Mouse (Mus musculus): ENCODE measurements around the gene Olfr1410. TPM values are rescaled to one million over a fixed set of nuclear protein-coding genes. Genes with fewer than 3 reads are reported as not detected.
A peak's percentile ranks its signal among the peaks of the same experiment; 100 is the strongest.

Gene Olfr1410
- polyA plus RNA-seq, 1 experiment from 2014 or later, result not detected

GRCm38 (mm10) chr1:92628227-92628626 lies 22.6 kb downstream of the Olfr1410 start:
- Histone ChIP-seq H3K27me3 (peaks cover 6% of the 10 kb centered on the region; the same call in 1 of the 2 replicates), H3K4me2 (replicated peaks) (no peak overlapping the region), H3K4me1 (no peaks in the 10 kb centered on the region), H3K9ac (no peak overlapping the region), H3K9me3 (no peaks in the 10 kb centered on the region), H3K27ac (no peak overlapping the region), H3K4me3 (no peak overlapping the region), H3K36me3 (no peaks in the 10 kb centered on the region)
- ATAC-seq (ENCODE audit: insufficient number of reproducible peaks, insufficient read depth, low FRiP score, low TSS enrichment), result no peak
- WGBS, result 70% methylated on average over 4 of the region's 4 CpGs

- WGBS, result 73% methylated on average over 5 of the region's 5 CpGs
Measured at GRCm38 (mm10) chr1:92632196-92632595, 26.6 kb downstream of the Olfr1410 start.

DNA sequence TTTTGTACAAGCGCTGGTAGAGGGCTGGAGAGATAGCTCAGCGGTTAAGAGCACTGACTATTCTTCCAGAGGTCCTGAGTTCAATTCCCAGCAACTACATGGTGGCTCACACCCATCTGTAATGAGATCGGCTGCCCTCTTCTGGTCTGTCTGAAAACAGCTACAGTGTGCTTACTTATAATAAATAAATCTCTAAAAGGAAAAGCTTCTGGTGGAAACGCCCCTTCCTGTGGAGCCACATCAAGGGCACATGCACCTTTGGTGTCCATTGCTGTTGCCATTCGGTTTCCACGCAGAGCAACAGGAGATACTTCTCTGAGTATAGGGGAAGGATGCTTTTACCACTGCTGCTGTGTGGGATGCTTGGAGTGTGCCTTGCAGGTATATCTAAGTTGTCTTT lies 27.4 kb downstream of the Olfr1410 start:
- H3K4me1 ChIP-seq, result no peaks in the 10 kb centered on the region
- 70% methylated on average over 6 of the region's 6 CpGs for WGBS
- H3K27me3 ChIP-seq, result peaks cover 4% of the 10 kb centered on the region; the same call in 1 of the 2 replicates
- H3K36me3 ChIP-seq, result peaks cover 22% of the 10 kb centered on the region
- H3K9ac ChIP-seq, result no peak overlapping the region
- H3K9me3 ChIP-seq, result no peaks in the 10 kb centered on the region
- no peak overlapping the region for H3K4me3 ChIP-seq
- ATAC-seq (ENCODE audit: insufficient number of reproducible peaks, insufficient read depth, low FRiP score, low TSS enrichment), result no peak
- H3K27ac ChIP-seq, result no peak overlapping the region
- no peak overlapping the region for H3K4me2 ChIP-seq (replicated peaks)

More at GRCm38 (mm10) chr1:92632196-92632595, 26.6 kb downstream of the Olfr1410 start:
- H3K36me3 ChIP-seq, result peaks cover 15% of the 10 kb centered on the region
- H3K9ac ChIP-seq, result no peak overlapping the region
- no peak overlapping the region for H3K4me2 ChIP-seq (replicated peaks)
- ATAC-seq (ENCODE audit: insufficient number of reproducible peaks, insufficient read depth, low FRiP score, low TSS enrichment), result no peak
- no peak overlapping the region for H3K4me3 ChIP-seq
- peaks cover 6% of the 10 kb centered on the region; the same call in 1 of the 2 replicates for H3K27me3 ChIP-seq
- H3K4me1 ChIP-seq, result no peaks in the 10 kb centered on the region
- H3K9me3 ChIP-seq, result no peaks in the 10 kb centered on the region
- H3K27ac ChIP-seq, result no peak overlapping the region

DNA sequence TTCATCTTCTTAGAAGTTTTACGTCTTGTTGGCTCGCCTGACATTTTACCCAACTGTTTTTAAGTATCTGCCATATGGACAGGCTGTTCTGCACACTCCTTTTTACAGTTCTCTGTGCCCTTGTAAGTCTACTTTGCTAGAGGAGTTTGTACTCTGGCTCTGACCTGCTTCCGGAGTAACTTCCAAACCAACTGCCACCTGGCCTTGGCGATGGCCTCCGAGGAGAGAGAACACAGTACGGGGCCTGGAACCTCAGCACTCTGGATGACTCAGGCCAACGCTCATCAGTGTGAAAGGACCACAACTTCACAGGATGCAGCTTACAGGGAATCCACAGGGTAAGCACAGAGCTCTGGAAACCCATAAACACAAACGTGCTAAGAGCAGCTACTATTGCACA lies 28.1 kb downstream of the Olfr1410 start:
- no peak overlapping the region for H3K27ac ChIP-seq
- no peaks in the 10 kb centered on the region for H3K4me1 ChIP-seq
- H3K4me2 ChIP-seq (replicated peaks), result no peak overlapping the region
- no peak overlapping the region for H3K4me3 ChIP-seq
- 84% methylated on average over 8 of the region's 8 CpGs for WGBS
- no peak overlapping the region for H3K9ac ChIP-seq
- H3K27me3 ChIP-seq, result no peaks in the 10 kb centered on the region
- no peaks in the 10 kb centered on the region for H3K9me3 ChIP-seq
- peaks cover 30% of the 10 kb centered on the region for H3K36me3 ChIP-seq
- ATAC-seq (ENCODE audit: insufficient number of reproducible peaks, insufficient read depth, low FRiP score, low TSS enrichment), result no peak

- 63% methylated on average over 1 of the region's 1 CpGs for WGBS
Measured at GRCm38 (mm10) chr1:92634569-92634968, 29.0 kb downstream of the Olfr1410 start.

DNA sequence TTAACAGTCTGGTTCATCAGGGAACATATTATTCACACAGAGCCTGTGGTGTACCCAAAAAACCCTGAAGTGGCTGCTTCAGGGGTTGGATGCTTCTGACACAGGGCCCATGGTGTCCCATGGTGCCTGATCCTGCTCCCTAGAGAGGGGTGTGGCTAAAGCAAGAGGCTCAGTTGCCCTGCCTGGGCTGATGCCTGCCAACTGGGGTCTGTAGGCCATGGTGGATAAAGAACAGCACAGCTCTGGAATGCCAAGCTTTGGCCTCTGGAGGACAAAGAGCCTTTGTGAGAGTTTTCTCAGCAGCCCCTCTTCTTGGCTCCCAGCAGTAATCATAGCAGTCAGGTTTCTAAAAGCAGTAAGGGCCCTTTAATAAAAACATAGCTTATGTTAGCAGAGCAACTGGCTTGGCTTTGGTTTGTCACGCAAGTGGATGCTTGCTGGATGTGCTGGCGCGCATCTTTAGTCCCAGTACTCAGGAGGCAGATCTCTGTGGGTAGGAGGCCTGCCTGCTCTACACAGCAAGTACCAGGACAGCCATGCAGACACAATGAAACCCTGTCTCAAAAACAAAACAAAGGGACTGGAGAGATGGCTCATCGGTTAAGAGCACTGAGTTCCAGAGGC lies 29.5 kb downstream of the Olfr1410 start:
- Histone ChIP-seq H3K4me1 (no peaks in the 10 kb centered on the region), H3K9me3 (no peaks in the 10 kb centered on the region), H3K27me3 (no peaks in the 10 kb centered on the region), H3K36me3 (peaks cover 35% of the 10 kb centered on the region), H3K4me3 (no peak overlapping the region), H3K27ac (peak overlapping the region; percentile 26; the same call in 1 of the 2 replicates), H3K9ac (no peak overlapping the region), H3K4me2 (replicated peaks) (no peak overlapping the region)
- 38% methylated on average over 4 of the region's 4 CpGs for WGBS
- no peak for ATAC-seq (ENCODE audit: insufficient number of reproducible peaks, insufficient read depth, low FRiP score, low TSS enrichment)

More at GRCm38 (mm10) chr1:92634569-92634968, 29.0 kb downstream of the Olfr1410 start:
- ATAC-seq (ENCODE audit: insufficient number of reproducible peaks, insufficient read depth, low FRiP score, low TSS enrichment), result no peak
- H3K27me3 ChIP-seq, result no peaks in the 10 kb centered on the region
- no peak overlapping the region for H3K4me2 ChIP-seq (replicated peaks)
- peak overlapping the region; percentile 26; the same call in 1 of the 2 replicates for H3K27ac ChIP-seq
- H3K9ac ChIP-seq, result no peak overlapping the region
- H3K36me3 ChIP-seq, result peaks cover 35% of the 10 kb centered on the region
- no peaks in the 10 kb centered on the region for H3K4me1 ChIP-seq
- no peak overlapping the region for H3K4me3 ChIP-seq
- no peaks in the 10 kb centered on the region for H3K9me3 ChIP-seq

DNA sequence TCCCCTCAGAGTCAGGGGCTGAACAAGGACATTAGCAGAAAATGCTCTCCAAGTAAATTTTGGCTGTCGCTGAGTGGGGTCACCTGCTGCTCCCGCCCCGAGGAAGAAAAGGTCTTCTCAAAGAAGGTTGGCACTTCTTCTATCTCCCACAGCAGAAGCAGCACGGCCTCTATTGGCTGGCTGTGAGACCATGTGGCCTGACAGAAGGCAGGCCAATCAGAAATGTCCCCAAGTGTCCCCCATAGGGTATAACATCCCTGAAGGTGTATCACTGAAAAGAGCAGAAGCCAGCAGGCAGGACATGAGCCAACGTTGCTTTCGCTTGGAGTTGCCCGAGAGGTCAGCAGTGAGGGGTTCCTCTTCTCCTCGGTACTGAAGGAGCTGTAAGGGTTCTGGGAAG lies 30.4 kb downstream of the Olfr1410 start:
- no peak for ATAC-seq (ENCODE audit: insufficient number of reproducible peaks, insufficient read depth, low FRiP score, low TSS enrichment)

DNA sequence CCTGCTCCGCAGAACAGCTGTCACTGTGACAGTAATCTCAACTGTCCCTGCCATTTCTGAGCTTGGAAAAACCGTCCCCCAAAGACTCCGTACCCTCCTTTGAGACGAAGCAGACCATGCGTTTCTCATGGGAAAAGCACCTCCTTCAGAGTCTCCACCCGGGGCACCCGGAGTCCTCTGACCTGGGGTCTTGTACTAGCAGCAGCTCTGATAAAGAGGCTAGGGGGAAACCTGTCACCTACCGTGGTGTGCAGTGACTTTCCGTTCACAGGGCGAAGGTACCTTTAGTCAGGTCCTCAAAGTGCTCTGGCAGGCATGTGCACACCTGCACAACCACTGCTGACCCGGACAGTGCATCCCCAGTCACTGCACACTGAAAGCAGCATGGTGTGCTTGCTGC lies 31.1 kb downstream of the Olfr1410 start:
- ATAC-seq (ENCODE audit: insufficient number of reproducible peaks, insufficient read depth, low FRiP score, low TSS enrichment), result no peak
- Histone ChIP-seq H3K9me3 (no peaks in the 10 kb centered on the region), H3K36me3 (peaks cover 35% of the 10 kb centered on the region), H3K27me3 (no peaks in the 10 kb centered on the region), H3K4me3 (no peak overlapping the region), H3K4me1 (peaks cover 11% of the 10 kb centered on the region), H3K27ac (no peak overlapping the region), H3K9ac (no peak overlapping the region), H3K4me2 (replicated peaks) (no peak overlapping the region)
- 93% methylated on average over 11 of the region's 11 CpGs for WGBS

More for the DNA sequence above, 30.4 kb downstream of the Olfr1410 start:
- H3K36me3 ChIP-seq, result peaks cover 35% of the 10 kb centered on the region
- no peak overlapping the region for H3K27ac ChIP-seq
- no peak overlapping the region for H3K9ac ChIP-seq
- H3K4me2 ChIP-seq (replicated peaks), result no peak overlapping the region
- H3K9me3 ChIP-seq, result no peaks in the 10 kb centered on the region
- no peaks in the 10 kb centered on the region for H3K27me3 ChIP-seq
- 85% methylated on average over 8 of the region's 8 CpGs for WGBS
- H3K4me3 ChIP-seq, result no peak overlapping the region
- H3K4me1 ChIP-seq, result peaks cover 9% of the 10 kb centered on the region

GRCm38 (mm10) chr1:92637501-92638172 lies 32.1 kb downstream of the Olfr1410 start:
- Histone ChIP-seq H3K36me3 (peaks cover 35% of the 10 kb centered on the region), H3K27ac (no peak overlapping the region), H3K4me2 (replicated peaks) (no peak overlapping the region), H3K27me3 (no peaks in the 10 kb centered on the region), H3K9me3 (no peaks in the 10 kb centered on the region), H3K9ac (no peak overlapping the region), H3K4me3 (no peak overlapping the region), H3K4me1 (peaks cover 15% of the 10 kb centered on the region)
- WGBS, result 93% methylated on average over 15 of the region's 15 CpGs
- ATAC-seq (ENCODE audit: insufficient number of reproducible peaks, insufficient read depth, low FRiP score, low TSS enrichment), result no peak

DNA sequence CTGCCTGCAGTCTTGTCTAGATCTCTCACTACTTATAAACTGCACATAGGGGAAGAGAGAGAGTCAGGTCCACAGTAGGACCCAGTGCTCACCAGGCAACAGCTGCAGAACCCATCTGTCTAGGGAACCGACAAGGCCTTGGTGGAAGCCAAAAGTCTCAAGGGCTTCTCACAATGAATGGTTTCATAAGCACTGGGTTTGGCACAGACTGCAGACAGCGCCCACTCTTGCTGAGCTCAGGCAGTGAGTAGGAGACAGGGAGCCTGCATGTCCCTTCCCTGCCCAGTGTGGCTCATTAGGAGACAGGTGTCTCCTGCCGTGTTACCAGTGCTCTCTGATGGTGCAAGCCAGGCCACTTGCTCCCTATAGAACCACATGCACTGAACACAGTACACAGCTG lies 32.6 kb downstream of the Olfr1410 start:
- Histone ChIP-seq H3K4me3 (no peak overlapping the region), H3K4me2 (replicated peaks) (no peak overlapping the region), H3K27ac (no peak overlapping the region), H3K9ac (no peak overlapping the region), H3K27me3 (no peaks in the 10 kb centered on the region), H3K9me3 (no peaks in the 10 kb centered on the region), H3K4me1 (peaks cover 15% of the 10 kb centered on the region), H3K36me3 (peaks cover 35% of the 10 kb centered on the region)
- WGBS, result 92% methylated on average over 3 of the region's 3 CpGs
- ATAC-seq (ENCODE audit: insufficient number of reproducible peaks, insufficient read depth, low FRiP score, low TSS enrichment), result no peak

DNA sequence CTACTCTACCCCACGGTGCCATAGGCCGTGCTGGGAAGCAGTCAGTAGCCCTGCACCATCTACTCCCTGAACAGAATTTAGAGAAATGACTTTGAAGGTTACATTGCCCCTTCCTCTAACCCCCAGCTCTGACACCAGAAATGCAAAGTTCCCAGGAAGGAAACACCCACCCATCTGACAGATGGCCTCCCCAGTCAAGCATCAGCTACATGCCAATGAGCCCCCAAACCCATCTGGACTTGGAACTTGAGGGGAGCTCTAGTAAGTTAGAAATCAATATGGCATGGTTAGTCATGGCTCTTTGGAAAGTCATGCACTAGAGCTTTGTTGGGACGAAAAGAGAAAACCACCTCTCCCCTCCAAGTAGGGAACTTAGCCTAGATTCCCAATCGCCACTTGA lies 33.2 kb downstream of the Olfr1410 start:
- Histone ChIP-seq H3K27me3 (no peaks in the 10 kb centered on the region), H3K4me2 (replicated peaks) (no peak overlapping the region), H3K4me1 (peaks cover 15% of the 10 kb centered on the region), H3K9ac (no peak overlapping the region), H3K36me3 (peaks cover 35% of the 10 kb centered on the region), H3K4me3 (no peak overlapping the region), H3K9me3 (no peaks in the 10 kb centered on the region), H3K27ac (no peak overlapping the region)
- ATAC-seq (ENCODE audit: insufficient number of reproducible peaks, insufficient read depth, low FRiP score, low TSS enrichment), result no peak
- WGBS, result 97% methylated on average over 4 of the region's 4 CpGs

- no peaks in the 10 kb centered on the region for H3K9me3 ChIP-seq
- peaks cover 15% of the 10 kb centered on the region for H3K4me1 ChIP-seq
- peaks cover 35% of the 10 kb centered on the region for H3K36me3 ChIP-seq
- no peaks in the 10 kb centered on the region for H3K27me3 ChIP-seq
- H3K9ac ChIP-seq, result peak overlapping the region; percentile 94
- H3K4me2 ChIP-seq (replicated peaks), result peak overlapping the region; percentile 95
- H3K27ac ChIP-seq, result no peak overlapping the region
- no peak for ATAC-seq (ENCODE audit: insufficient number of reproducible peaks, insufficient read depth, low FRiP score, low TSS enrichment)
- H3K4me3 ChIP-seq, result peak overlapping the region; percentile 94; the same call in 1 of the 2 replicates
- WGBS, result 83% methylated on average over 6 of the region's 6 CpGs
Measured at GRCm38 (mm10) chr1:92640393-92640792, 34.8 kb downstream of the Olfr1410 start.

Measured in embryonic facial prominence, embryonic 12.5 days (tissue).